Mouse (Mus musculus) adrenal gland, adult 10 weeks (tissue): ENCODE results near the gene Prmt8. TPM values are rescaled to one million over a fixed set of nuclear protein-coding genes. Genes with fewer than 3 reads are reported as not detected.

Experiments used
- polyA plus RNA-seq: library from polyadenylated mRNA; stranded (reverse); fragments of 350-450 nt; fragmentation: Illumina TruSeq; extraction: RNeasy Lipid Tissue Mini Kit (QIAGEN cat#74804); gene quantifications from one replicate; pipeline ENCODE4 v1.2.3, GENCODE M21; 2014; ENCODE audit warnings: low read depth, low replicate concordance

Gene Prmt8
- not detected for polyA plus RNA-seq

DNA sequence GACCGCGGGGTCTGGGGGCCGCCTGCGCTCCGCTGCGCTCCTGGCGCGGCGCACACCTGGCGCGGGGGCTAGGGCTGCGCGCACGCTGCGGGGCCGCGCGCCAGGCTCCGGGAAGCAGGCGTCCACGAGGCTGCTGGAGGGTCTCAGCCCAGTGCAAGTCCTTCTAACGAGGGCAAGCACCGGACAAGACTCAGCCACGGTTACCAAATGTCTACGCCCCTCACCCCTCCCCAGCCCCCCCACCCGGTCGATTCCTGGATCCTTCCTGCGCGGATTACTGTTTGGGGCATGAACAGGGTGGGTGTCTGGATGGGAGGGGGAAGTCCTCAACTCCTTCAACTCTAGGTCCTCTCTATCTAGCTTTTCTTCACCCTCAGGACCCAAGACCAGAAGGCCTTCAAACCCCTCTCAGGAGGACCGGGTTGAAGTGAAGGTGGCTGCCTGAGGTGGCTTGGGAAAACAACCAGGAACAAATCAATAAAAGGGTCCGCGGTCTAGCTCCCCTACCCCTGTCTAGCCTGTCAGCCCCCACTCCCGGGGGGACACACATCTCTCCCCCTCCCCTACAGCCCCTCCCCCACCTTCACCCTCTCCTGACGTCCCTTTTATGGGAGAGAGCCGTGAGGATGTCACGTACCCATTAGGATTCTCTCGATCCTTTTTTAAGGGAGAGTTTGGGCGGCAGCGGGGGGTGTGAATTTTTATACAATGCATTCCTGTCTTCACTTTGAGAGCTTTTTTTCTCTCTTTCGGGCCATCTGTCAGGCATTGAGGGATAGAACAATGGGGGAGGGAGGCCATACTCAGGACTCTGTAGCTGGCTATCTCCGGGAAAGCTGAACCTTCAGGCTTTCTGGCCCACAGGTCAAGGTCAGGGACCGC, at the start of gene Prmt8:
Prmt8 (minus strand) TSS at position 198 of the 882 bp plus-strand sequence.

Other genes with a start within 250 kb of the Prmt8 start
- gene Cracr2a, start 208.1 kb downstream of the Prmt8 start, polyA plus RNA-seq, result 1.6 TPM
- gene Tspan11, start 118.1 kb upstream of the Prmt8 start, polyA plus RNA-seq, result 1.0 TPM